Mouse (Mus musculus): ENCODE data around the gene Kank3. TPM values are rescaled to one million over a fixed set of nuclear protein-coding genes. Genes with fewer than 3 reads are reported as not detected.
"Not testable (repeated sequence)": the region's sequence is repeated elsewhere in the genome, so short reads cannot be mapped to it uniquely, and the experiment has no call there.

Gene Kank3
- polyA plus RNA-seq, 1 experiment, result 50.7 TPM

GRCm38 (mm10) chr17:33824084-33824996, 14.0 kb downstream of the Kank3 start, which contains the start of the genes Rps28 and Ndufa7:
Rps28 (minus strand) TSS chr17:33824562.
Ndufa7 (plus strand) TSS chr17:33824572.
- TF ChIP-seq CTCF (IDR thresholded peaks at IDR 0.05; ENCODE audit: borderline replicate concordance, extremely low read depth, insufficient read depth, insufficient read length) (no peak), POLR2A (IDR thresholded peaks at IDR 0.05; ENCODE audit: borderline replicate concordance, extremely low read depth, insufficient read depth, insufficient read length, poor library complexity, severe bottlenecking) (peak; percentile 74; the same call in 1 of the 2 replicates)
- DNase-seq (ENCODE audit: low read depth), result peak; percentile 98

- DNase-seq (ENCODE audit: low read depth), result not testable (repeated sequence)
These were observed 14.6 kb downstream of the Kank3 start for GRCm38 (mm10) chr17:33824997-33825330.

- TF ChIP-seq CTCF (IDR thresholded peaks at IDR 0.05; ENCODE audit: borderline replicate concordance, extremely low read depth, insufficient read depth, insufficient read length), result no peak
- TF ChIP-seq POLR2A (IDR thresholded peaks at IDR 0.05; ENCODE audit: borderline replicate concordance, extremely low read depth, insufficient read depth, insufficient read length, poor library complexity, severe bottlenecking), result no peak
- no peak for DNase-seq (ENCODE audit: low read depth)
These were observed 15.1 kb downstream of the Kank3 start for GRCm38 (mm10) chr17:33825462-33825861.

- TF ChIP-seq CTCF (IDR thresholded peaks at IDR 0.05; ENCODE audit: borderline replicate concordance, extremely low read depth, insufficient read depth, insufficient read length) (peak; percentile 87), POLR2A (IDR thresholded peaks at IDR 0.05; ENCODE audit: borderline replicate concordance, extremely low read depth, insufficient read depth, insufficient read length, poor library complexity, severe bottlenecking) (no peak)
- peak; percentile 91 for DNase-seq (ENCODE audit: low read depth)
These were observed 16.5 kb downstream of the Kank3 start for GRCm38 (mm10) chr17:33826850-33827249.

GRCm38 (mm10) chr17:33828892-33829291, 18.6 kb downstream of the Kank3 start:
- peak; percentile 50 for DNase-seq (ENCODE audit: low read depth)
- TF ChIP-seq CTCF (IDR thresholded peaks at IDR 0.05; ENCODE audit: borderline replicate concordance, extremely low read depth, insufficient read depth, insufficient read length) (no peak), POLR2A (IDR thresholded peaks at IDR 0.05; ENCODE audit: borderline replicate concordance, extremely low read depth, insufficient read depth, insufficient read length, poor library complexity, severe bottlenecking) (no peak)

- no peak for DNase-seq (ENCODE audit: low read depth)
These were observed 19.2 kb downstream of the Kank3 start for GRCm38 (mm10) chr17:33829561-33829960.

GRCm38 (mm10) chr17:33842966-33843795, 32.9 kb downstream of the Kank3 start, which contains the start of gene Cd320:
Cd320 (plus strand) TSS chr17:33843091.
- TF ChIP-seq CTCF (IDR thresholded peaks at IDR 0.05; ENCODE audit: borderline replicate concordance, extremely low read depth, insufficient read depth, insufficient read length) (no peak), POLR2A (IDR thresholded peaks at IDR 0.05; ENCODE audit: borderline replicate concordance, extremely low read depth, insufficient read depth, insufficient read length, poor library complexity, severe bottlenecking) (peak; percentile 47; the same call in 1 of the 2 replicates)
- DNase-seq (ENCODE audit: low read depth), result peak; percentile 97

More at GRCm38 (mm10) chr17:33829561-33829960, 19.2 kb downstream of the Kank3 start:
- TF ChIP-seq POLR2A (IDR thresholded peaks at IDR 0.05; ENCODE audit: borderline replicate concordance, extremely low read depth, insufficient read depth, insufficient read length, poor library complexity, severe bottlenecking), result no peak
- TF ChIP-seq CTCF (IDR thresholded peaks at IDR 0.05; ENCODE audit: borderline replicate concordance, extremely low read depth, insufficient read depth, insufficient read length), result no peak

- TF ChIP-seq POLR2A (IDR thresholded peaks at IDR 0.05; ENCODE audit: borderline replicate concordance, extremely low read depth, insufficient read depth, insufficient read length, poor library complexity, severe bottlenecking) (no peak), CTCF (IDR thresholded peaks at IDR 0.05; ENCODE audit: borderline replicate concordance, extremely low read depth, insufficient read depth, insufficient read length) (no peak)
- DNase-seq (ENCODE audit: low read depth), result no peak
These were observed 33.9 kb downstream of the Kank3 start for GRCm38 (mm10) chr17:33844196-33844595.

GRCm38 (mm10) chr17:33848139-33848538, 37.8 kb downstream of the Kank3 start:
- no peak for TF ChIP-seq CTCF (IDR thresholded peaks at IDR 0.05; ENCODE audit: borderline replicate concordance, extremely low read depth, insufficient read depth, insufficient read length)
- TF ChIP-seq POLR2A (IDR thresholded peaks at IDR 0.05; ENCODE audit: borderline replicate concordance, extremely low read depth, insufficient read depth, insufficient read length, poor library complexity, severe bottlenecking), result no peak

GRCm38 (mm10) chr17:33851331-33851730, 41.0 kb downstream of the Kank3 start:
- no peak for DNase-seq (ENCODE audit: low read depth)
- no peak for TF ChIP-seq CTCF (IDR thresholded peaks at IDR 0.05; ENCODE audit: borderline replicate concordance, extremely low read depth, insufficient read depth, insufficient read length)
- no peak for TF ChIP-seq POLR2A (IDR thresholded peaks at IDR 0.05; ENCODE audit: borderline replicate concordance, extremely low read depth, insufficient read depth, insufficient read length, poor library complexity, severe bottlenecking)

More at GRCm38 (mm10) chr17:33848139-33848538, 37.8 kb downstream of the Kank3 start:
- no peak for DNase-seq (ENCODE audit: low read depth)

- no peak for DNase-seq (ENCODE audit: low read depth)
These were observed 47.5 kb downstream of the Kank3 start for GRCm38 (mm10) chr17:33857816-33858215.

More at GRCm38 (mm10) chr17:33857816-33858215, 47.5 kb downstream of the Kank3 start:
- TF ChIP-seq POLR2A (IDR thresholded peaks at IDR 0.05; ENCODE audit: borderline replicate concordance, extremely low read depth, insufficient read depth, insufficient read length, poor library complexity, severe bottlenecking), result no peak
- TF ChIP-seq CTCF (IDR thresholded peaks at IDR 0.05; ENCODE audit: borderline replicate concordance, extremely low read depth, insufficient read depth, insufficient read length), result no peak

Data from brain, embryonic 14.5 days (tissue).